Mouse (Mus musculus) CD4-positive helper T cell, adult 2 months (primary cell): Measurements from ENCODE around the gene Cd47.

Experiments used
- DNase-seq: peaks from one replicate; pipeline ENCODE4 v3.0.0-alpha.2; 2012; ENCODE audit warnings: low read depth, missing footprints, low spot score

The Cd47 gene

DNA sequence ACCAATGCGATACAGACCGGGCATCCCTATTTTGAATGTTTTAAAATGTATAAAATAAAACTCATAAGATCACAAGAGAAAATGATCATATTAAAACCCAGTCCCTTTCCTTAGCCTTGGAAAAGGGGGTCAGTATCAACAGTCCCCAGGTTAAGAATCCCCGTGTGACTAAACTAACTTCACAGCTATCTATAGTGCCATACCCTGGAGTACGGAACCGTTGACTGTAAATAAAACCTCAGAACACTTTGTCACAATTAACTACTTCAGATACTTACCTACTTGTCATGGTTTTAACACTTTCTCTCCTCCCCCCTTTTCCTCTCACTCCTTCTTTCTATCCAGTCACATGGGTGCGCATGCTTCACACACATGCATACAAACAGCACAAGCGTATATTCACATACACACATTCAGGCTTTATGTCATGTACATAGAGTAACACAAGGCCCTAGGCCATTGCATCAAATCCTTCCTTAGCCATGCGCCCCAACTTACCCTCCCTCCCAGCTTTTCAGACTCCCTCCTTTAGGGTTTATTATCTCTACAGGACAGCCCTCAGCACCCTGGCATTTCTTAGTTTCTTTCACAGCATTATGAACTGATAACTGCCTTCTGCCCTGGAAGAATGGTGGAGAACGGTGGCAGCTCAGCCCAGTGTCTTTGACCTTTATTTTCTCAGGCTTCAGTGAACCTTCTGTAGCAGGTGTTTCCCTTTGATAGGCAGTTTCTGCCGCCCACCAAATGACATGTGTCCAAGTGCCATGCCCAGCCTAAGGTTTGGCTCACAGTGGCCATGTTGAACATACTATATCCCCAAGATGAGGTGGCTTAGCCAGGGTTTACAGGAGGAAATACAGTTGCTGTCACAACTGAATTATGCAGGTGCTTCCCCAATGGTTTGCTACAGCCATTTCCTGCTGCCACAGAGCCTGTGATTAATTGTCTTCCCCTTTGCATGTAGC is at the start of gene Cd47:
Cd47 (plus strand) TSS at position 937 of the 965 bp plus-strand sequence.
- DNase-seq, result peak; percentile 49

- no peak for DNase-seq
These were observed 47.4 kb upstream of the Cd47 start for GRCm38 (mm10) chr16:49752906-49753305.

DNA sequence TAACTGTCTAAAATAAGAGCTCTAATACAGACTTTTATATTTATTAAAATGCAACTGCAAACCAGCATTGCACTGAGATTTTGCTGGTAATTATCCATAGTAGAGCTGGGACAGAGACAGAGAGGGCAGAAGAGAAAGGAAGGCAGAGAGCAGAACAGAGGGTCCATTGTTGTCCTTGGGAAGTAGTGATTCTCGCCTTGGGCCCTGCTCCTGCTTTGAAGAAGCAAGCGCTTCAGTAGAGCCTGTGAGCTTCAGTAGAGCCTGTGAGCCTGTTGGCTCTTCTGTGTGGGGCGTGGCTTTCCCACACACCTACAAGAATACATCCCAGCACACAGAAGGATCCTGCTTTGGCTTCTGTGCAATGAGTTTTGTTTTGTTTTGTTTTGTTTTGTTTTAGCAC is 47.0 kb upstream of the Cd47 start:
- DNase-seq, result no peak

- no peak for DNase-seq
These were observed 39.7 kb upstream of the Cd47 start for GRCm38 (mm10) chr16:49760517-49761203.

DNA sequence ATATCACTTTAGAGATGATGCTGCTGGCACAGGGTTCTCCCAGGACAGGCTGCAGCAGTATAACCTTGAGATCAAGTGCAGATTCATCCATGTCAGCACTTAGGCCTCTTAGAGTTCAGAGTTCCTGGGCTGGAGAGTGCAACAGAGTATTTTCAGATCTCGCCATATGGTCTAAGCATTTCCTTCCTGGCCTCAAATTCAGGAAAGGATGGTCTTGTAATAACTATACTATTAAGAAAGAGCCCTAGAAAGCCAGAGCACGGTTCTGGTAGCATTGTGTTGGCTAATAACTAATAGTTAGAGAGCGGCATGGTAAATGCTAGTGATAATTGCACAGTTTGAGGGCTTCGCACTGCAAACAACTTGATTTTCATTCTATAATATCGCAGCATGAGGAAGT is 38.4 kb upstream of the Cd47 start:
- DNase-seq, result no peak

- peak; percentile 81 for DNase-seq
These were observed 34.0 kb upstream of the Cd47 start for GRCm38 (mm10) chr16:49766326-49766725.

- peak; percentile 43 for DNase-seq
These were observed 31.8 kb upstream of the Cd47 start for GRCm38 (mm10) chr16:49768491-49769031.

GRCm38 (mm10) chr16:49769831-49770261 is 30.5 kb upstream of the Cd47 start:
- DNase-seq, result peak; percentile 39

DNA sequence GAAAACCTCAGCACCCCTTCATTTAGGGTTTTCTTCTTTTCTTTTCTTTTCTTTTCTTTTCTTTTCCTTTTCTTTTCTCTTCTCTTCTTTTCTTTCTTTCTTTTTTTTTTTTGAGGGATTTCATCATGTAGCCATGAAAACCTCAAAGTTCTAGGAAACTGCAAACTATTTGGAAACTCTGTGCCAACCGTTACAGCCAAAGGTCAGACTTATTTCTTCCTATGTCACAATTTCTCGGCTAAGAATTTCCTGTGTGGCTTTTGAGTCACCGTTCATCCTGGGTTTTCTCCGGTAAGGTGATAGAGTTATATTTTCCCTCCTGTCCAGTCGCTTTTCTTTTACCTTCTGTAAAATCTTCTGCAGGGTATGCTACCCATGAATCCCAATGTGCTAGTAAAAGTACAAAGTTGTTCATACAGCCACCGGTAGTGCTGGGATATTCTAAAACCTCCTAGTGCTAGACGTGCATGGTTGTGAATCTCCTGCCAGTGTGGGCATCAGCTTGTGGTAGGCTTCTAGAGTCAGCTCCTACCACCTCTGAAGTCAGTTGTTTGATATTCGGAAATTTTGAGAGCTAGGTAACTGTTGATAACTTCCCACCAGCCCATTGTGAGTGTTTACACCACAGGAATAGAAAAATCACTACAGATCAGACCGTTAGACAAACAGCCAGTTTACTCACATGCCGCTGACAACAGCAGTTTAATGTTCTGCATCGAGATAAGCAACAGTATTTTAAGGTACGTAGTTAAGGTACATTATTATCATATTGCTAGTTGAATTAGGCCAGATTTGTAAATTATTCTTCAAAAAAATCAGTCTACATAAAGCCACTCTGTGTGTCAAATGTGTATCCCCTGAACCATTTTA is 29.8 kb upstream of the Cd47 start:
- DNase-seq, result peak; percentile 57

DNA sequence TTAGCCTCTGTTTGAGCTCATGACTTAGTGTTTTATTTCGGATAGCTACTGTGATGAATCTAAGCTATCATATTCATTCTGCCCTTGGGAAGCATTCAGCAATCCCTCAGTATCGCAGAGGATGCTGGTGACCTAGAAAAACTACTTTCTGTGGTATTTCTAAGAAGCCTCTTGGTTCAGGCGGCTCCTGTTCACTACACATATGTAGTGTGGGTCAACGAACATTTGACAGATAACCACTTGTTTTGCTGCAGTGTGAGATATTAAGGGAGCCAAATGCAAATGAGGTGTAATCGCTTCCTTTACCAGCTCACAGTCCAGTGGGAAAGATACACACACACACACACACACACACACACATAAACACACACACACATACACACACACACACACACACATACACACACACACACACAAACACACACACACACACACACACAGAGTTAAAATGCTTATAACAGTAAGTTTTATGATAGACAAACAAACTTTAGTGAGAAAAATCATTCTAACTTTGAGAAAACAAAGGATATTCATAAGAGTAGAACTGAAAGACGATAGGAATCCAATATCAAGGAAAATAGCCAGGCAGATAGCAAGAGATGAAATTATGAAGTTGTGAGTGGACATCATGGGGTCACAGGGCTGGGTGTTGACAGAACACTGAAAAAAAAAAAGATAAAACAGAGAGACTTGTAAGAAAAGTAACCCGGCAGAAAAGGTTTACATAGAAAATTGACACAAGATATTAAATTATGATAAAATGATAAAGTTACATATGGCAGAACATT is 28.5 kb upstream of the Cd47 start:
- peak; percentile 43 for DNase-seq

- peak; percentile 75 for DNase-seq
These were observed 27.8 kb upstream of the Cd47 start for GRCm38 (mm10) chr16:49772576-49772975.

- no peak for DNase-seq
These were observed 27.3 kb upstream of the Cd47 start for GRCm38 (mm10) chr16:49773068-49773467.

DNA sequence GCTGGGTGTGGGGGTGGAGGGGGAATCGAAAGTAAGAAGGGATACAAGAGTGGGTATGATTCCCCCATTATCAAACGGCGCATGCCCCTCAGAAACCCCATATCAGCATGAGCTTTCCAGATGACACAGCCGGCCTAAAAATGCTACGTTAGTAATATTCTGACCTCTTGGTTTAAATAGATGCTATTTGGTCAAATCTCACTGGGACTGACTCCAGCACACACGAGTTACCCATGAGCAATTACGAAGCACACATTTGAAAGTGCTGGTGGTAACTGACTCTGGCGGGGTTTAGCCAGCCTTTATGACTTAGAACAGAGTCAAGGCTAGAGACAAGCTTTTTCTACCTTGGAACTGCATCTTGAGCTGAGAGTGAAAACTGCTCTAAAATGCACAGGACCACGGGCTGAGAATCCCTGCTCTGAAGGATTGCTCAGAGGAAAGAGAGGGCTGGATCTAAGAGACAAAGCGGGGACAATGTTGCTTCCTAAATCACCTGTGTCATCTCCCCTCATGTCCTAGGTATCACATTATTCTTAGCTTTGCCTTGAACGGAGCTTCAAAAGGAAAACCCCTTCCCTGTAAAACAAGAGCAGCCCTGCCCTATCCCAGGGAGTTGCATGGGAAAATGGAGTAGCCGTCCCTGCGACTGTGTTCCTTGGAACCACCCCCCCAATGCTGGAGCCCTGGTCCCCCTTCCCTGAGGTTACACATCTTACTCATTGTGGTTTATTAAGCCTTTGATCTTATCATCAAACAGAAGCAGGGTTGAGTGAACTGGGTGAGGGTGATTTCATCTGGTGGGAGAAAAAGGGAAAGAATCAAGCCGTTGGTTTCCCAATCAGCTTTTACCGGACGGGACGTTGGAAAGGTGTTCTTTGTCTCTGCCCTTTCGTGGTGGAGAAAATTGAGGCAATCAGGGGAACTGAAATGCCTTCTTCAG is 26.0 kb upstream of the Cd47 start:
- peak; percentile 74 for DNase-seq

DNA sequence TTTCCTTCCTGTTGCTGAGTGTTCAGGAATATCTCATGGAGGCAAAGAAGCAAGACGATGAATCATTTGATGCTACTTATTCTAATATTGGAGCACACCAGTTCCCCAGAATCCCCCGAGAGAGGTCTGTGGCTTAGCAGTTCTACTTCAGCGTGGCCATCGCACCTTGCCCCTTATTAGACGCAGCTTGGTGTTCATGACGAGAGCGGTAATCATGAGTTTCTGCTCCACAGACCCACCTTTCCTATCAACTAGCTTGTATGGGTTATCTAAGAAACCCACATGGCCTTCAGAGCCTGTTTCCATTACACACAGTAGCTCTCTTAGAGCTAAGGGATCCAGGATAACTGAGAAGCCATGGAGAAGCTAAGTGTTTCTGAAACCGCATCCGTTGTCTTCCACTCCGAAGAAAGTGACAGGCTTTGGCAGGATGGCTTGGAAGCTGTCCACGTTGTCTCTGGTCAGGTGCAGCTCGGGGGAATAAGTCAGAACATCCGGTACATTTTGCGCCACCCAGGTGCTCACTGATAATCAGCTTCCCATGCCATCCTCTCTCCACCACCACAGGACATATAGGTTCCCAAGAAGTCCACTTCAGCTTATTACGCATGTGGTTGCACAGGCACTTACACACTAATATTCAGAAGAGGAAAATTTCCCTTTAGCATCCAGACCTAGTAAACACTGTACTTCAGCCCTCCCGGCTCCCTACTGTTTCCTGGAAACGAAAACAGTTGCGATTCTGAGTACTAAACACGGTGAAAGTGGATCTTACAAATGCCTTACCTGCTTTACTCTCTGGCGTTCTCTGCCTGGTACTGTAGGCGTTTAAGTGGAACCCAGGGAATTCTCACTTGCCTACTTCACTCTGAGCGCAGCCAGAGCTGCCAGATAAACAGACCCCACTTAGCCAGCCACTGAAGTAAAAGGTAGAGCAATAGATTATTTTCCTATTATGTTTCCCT is 25.0 kb upstream of the Cd47 start:
- DNase-seq, result peak; percentile 58

DNA sequence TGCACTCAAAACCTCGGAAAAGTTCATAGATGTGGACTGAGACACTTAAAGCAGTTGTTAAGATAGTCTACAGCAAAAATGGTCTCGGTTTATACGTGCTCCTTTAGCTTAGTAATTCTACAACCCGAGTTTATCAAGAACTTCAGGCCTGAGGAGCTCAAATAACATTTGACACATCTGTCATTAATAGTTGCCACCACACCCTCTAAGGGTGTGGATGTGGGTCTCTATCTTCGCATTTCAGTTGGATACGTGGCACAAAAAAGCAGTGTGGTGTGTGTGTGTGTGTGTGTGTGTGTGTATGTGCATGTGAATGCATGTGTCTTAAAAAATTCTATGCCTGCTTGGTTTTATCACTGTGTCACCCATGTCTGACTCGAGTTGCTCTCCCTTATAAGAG is 23.4 kb upstream of the Cd47 start:
- DNase-seq, result no peak

GRCm38 (mm10) chr16:49781556-49782156 is 18.7 kb upstream of the Cd47 start:
- peak; percentile 49 for DNase-seq

GRCm38 (mm10) chr16:49783369-49783768 is 17.0 kb upstream of the Cd47 start:
- DNase-seq, result no peak

DNA sequence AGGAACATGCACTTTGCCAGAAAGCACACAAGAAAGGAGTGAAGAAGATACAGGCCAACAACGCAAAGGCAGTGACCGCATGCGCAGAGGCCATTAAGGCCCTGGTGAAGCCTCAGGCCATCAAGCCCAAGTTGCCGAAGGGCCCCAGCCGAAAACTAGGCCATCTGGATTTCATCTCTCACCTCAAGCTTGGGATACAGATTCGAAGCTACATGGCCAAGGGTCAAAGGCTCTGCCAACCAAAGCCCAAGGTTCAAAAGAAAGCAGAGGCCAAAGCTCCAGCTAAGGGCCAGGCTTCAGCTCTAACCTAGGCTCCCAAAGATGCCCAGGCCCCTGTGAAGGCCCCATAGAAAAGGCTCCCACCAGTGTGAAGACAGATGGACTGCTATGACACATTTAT is 14.2 kb upstream of the Cd47 start:
- DNase-seq, result no peak
